Mouse (Mus musculus) embryonic facial prominence, embryonic 15.5 days (tissue): Measurements from ENCODE around the gene Scyl2. TPM values are rescaled to one million over a fixed set of nuclear protein-coding genes. Genes with fewer than 3 reads are reported as not detected.
"Not testable (repeated sequence)": the region's sequence is repeated elsewhere in the genome, so short reads cannot be mapped to it uniquely, and the experiment has no call there.

Experiments used
- ATAC-seq: fragments of 200-750 bp; cut with Nextera tagmentation; 2 replicates; pipeline ENCODE4 v1.8.0; 2017; ENCODE audit warnings: low read depth, moderate TSS enrichment; ENCODE audit not compliant: insufficient number of reproducible peaks, low FRiP score, low TSS enrichment
- H3K27ac ChIP-seq: fragments of 300-500 bp; sonication (generic); replicated peaks from 2 replicates; pipeline ENCODE4 v1.5.1; 2015; ENCODE audit warnings: mild to moderate bottlenecking, inconsistent platforms
- H3K27me3 ChIP-seq: fragments of 300-500 bp; sonication (generic); 2 replicates; pipeline ENCODE4 v1.6.1; 2015; ENCODE audit warnings: inconsistent platforms
- H3K36me3 ChIP-seq: fragments of 300-500 bp; sonication (generic); 2 replicates; pipeline ENCODE4 v1.6.1; 2015; ENCODE audit warnings: mild to moderate bottlenecking, inconsistent platforms
- H3K4me1 ChIP-seq: fragments of 300-500 bp; sonication (generic); 2 replicates; pipeline ENCODE4 v1.6.1; 2015; ENCODE audit warnings: inconsistent platforms
- H3K4me2 ChIP-seq: fragments of 300-500 bp; sonication (generic); replicated peaks from 2 replicates; pipeline ENCODE4 v1.6.1; 2015; ENCODE audit warnings: mild to moderate bottlenecking, inconsistent platforms
- H3K4me3 ChIP-seq: fragments of 300-500 bp; sonication (generic); replicated peaks from 2 replicates; pipeline ENCODE4 v1.5.1; 2015; ENCODE audit warnings: mild to moderate bottlenecking, inconsistent platforms
- H3K9ac ChIP-seq: fragments of 300-500 bp; sonication (generic); 2 replicates; pipeline ENCODE4 v1.6.1; 2015; ENCODE audit warnings: inconsistent platforms
- H3K9me3 ChIP-seq: fragments of 300-500 bp; sonication (generic); replicated peaks from 2 replicates; pipeline ENCODE4 v1.6.1; 2016; ENCODE audit warnings: inconsistent platforms
- WGBS: fragments of 180-500 bp; shearing (Covaris S2); methylation state at CpG from one replicate; pipeline ENCODE4 v1.1.7; 2015; 5-methylcytosine and 5-hydroxymethylcytosine counted together
- polyA plus RNA-seq: library from polyadenylated mRNA; unstranded; fragments of >200 nt; fragmentation: Nextera tagmentation; extraction: Ambion mirVana; gene quantifications from 2 replicates; pipeline ENCODE4 v1.2.1, GENCODE M21; 2015

Gene Scyl2
- polyA plus RNA-seq, 1 experiment from 2014 or later, result 7.5 TPM

DNA sequence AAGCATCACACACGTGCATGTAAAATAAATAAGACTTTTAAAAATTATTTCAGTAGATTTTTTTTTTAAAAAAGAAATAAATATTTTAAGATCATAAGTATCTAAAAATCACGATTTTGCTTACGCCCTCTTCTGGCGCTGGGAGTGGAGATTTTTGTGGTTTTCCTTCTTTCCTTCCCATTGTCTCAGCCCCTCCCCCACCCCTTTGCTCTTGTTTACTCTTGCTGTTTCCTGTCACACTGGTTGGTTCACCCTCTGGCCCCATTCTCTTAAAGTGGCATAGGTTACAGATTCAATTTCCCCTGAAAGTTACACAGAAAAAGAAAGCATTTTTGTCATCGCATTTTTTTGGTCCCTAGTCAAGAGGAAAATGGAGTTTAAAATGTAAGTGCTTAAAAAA, 17.0 kb upstream of the Scyl2 start:
- Histone ChIP-seq H3K36me3 (no peaks in the 10 kb centered on the region), H3K4me1 (no peaks in the 10 kb centered on the region), H3K4me2 (no peak overlapping the region), H3K27me3 (no peaks in the 10 kb centered on the region), H3K4me3 (no peak overlapping the region), H3K27ac (no peak overlapping the region), H3K9me3 (no peaks in the 10 kb centered on the region), H3K9ac (no peak overlapping the region)
- ATAC-seq, result no peak
- WGBS, result 33% methylated on average over 5 of the region's 5 CpGs

DNA sequence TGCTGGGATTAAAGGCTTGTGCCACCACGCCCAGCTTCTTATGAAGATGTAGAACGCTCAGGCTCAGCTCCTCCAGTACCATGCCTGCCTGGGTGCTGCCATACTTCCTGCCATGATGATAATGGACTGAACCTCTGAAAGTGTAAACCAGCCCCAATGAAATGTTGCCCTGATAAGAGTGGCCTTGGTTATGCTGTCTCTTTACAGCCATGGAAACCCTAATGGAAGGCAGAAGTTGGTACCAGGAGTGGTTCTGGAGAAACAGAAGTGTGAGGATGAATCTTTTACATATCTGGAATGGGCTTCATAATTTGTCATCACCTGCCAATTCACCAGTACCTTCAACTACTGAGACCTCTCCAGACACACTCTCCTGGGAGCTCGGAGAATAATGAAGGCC, 11.9 kb upstream of the Scyl2 start:
- Histone ChIP-seq H3K4me1 (no peaks in the 10 kb centered on the region), H3K27ac (no peak overlapping the region), H3K4me2 (no peak overlapping the region), H3K27me3 (no peaks in the 10 kb centered on the region), H3K4me3 (no peak overlapping the region), H3K9ac (no peak overlapping the region), H3K36me3 (no peaks in the 10 kb centered on the region), H3K9me3 (no peaks in the 10 kb centered on the region)
- ATAC-seq, result no peak
- WGBS, result 93% methylated on average over 3 of the region's 3 CpGs

DNA sequence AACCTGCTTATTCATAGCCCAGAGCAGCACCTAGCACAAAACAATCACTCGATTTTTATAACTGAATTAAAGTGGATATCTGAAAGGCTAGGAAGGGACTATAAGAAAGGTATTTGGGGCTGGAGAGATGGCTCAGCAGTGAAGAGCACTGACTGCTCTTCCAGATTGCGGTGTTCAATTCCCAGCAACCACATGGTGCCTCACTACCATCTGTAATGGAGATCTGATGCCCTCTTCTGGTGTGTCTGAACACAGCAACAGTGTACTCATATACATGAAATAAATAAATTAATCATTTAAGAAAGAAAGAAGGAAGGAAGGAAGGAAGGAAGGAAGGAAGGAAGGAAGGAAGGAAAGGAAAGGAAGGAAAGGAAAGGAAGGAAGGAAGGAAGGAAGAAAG, 10.2 kb upstream of the Scyl2 start:
- not testable (repeated sequence) for H3K4me1 ChIP-seq, H3K4me2 ChIP-seq, H3K36me3 ChIP-seq, ATAC-seq, H3K9me3 ChIP-seq, H3K4me3 ChIP-seq, H3K27me3 ChIP-seq, H3K27ac ChIP-seq, H3K9ac ChIP-seq
- WGBS, result 68% methylated on average over 2 of the region's 2 CpGs

GRCm38 (mm10) chr10:89695194-89695911, 9.3 kb upstream of the Scyl2 start:
- H3K27me3 ChIP-seq, result no peaks in the 10 kb centered on the region

GRCm38 (mm10) chr10:89690021-89690420, 3.9 kb upstream of the Scyl2 start:
- H3K9ac ChIP-seq, result no peak overlapping the region
- H3K9me3 ChIP-seq, result no peaks in the 10 kb centered on the region
- H3K4me3 ChIP-seq, result no peak overlapping the region
- H3K4me2 ChIP-seq, result no peak overlapping the region
- no peaks in the 10 kb centered on the region for H3K36me3 ChIP-seq
- no peak overlapping the region for H3K27ac ChIP-seq
- peaks cover 3% of the 10 kb centered on the region; the same call in 1 of the 2 replicates for H3K4me1 ChIP-seq
- 60% methylated on average over 8 of the region's 8 CpGs for WGBS
- ATAC-seq, result no peak
- no peaks in the 10 kb centered on the region for H3K27me3 ChIP-seq

More at GRCm38 (mm10) chr10:89695194-89695911, 9.3 kb upstream of the Scyl2 start:
- Histone ChIP-seq H3K4me1 (no peaks in the 10 kb centered on the region), H3K36me3 (no peaks in the 10 kb centered on the region), H3K9me3 (no peaks in the 10 kb centered on the region), H3K4me3 (no peak overlapping the region), H3K27ac (no peak overlapping the region), H3K4me2 (no peak overlapping the region), H3K9ac (no peak overlapping the region)
- 79% methylated on average over 20 of the region's 20 CpGs for WGBS
- ATAC-seq, result no peak

DNA sequence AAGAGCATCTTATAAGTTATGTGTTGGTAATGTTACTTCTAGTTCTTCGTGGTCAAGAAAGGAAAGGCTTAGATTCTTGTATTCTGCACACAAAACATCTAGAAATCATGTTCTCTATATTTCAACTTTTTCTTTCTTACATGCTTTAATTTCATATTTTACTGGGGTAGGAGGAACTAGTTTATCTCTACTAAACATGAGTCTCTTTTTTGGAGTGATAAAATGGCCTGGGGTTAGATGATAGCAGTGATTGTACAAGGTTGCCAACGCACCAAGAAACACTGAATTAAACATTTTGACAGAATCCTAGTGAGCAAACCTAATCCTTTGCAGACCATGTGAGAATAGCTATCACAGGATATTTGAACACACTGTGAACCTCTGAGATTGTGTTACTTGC, 1.4 kb upstream of the Scyl2 start:
- 74% methylated on average over 2 of the region's 2 CpGs for WGBS
- H3K4me2 ChIP-seq, result no peak overlapping the region
- H3K36me3 ChIP-seq, result no peaks in the 10 kb centered on the region; the same call in 1 of the 2 replicates
- H3K27me3 ChIP-seq, result no peaks in the 10 kb centered on the region
- no peak for ATAC-seq
- H3K4me3 ChIP-seq, result no peak overlapping the region
- H3K9me3 ChIP-seq, result no peaks in the 10 kb centered on the region
- H3K4me1 ChIP-seq, result peaks cover 5% of the 10 kb centered on the region; the same call in 1 of the 2 replicates
- H3K9ac ChIP-seq, result no peak overlapping the region
- no peak overlapping the region for H3K27ac ChIP-seq

GRCm38 (mm10) chr10:89685391-89686138, 520 bp downstream of the Scyl2 start:
- Histone ChIP-seq H3K27me3 (no peaks in the 10 kb centered on the region), H3K36me3 (no peaks in the 10 kb centered on the region; the same call in 1 of the 2 replicates), H3K4me3 (peak overlapping the region; percentile 99), H3K4me2 (peak overlapping the region; percentile 65), H3K9me3 (no peaks in the 10 kb centered on the region), H3K9ac (peak overlapping the region; percentile 97), H3K27ac (peak overlapping the region; percentile 60; the same call in 1 of the 2 replicates), H3K4me1 (peaks cover 5% of the 10 kb centered on the region; the same call in 1 of the 2 replicates)
- ATAC-seq, result peak; percentile 56
- WGBS, result under 1% methylated on average over 51 of the region's 51 CpGs

GRCm38 (mm10) chr10:89682961-89683360, 3.1 kb downstream of the Scyl2 start:
- H3K4me1 ChIP-seq, result peaks cover 5% of the 10 kb centered on the region; the same call in 1 of the 2 replicates
- H3K27me3 ChIP-seq, result no peaks in the 10 kb centered on the region
- no peak for ATAC-seq
- no peak overlapping the region for H3K9ac ChIP-seq
- WGBS, result 75% methylated on average over 10 of the region's 10 CpGs
- H3K9me3 ChIP-seq, result no peaks in the 10 kb centered on the region
- no peak overlapping the region for H3K4me3 ChIP-seq
- H3K36me3 ChIP-seq, result no peaks in the 10 kb centered on the region; the same call in 1 of the 2 replicates
- H3K27ac ChIP-seq, result no peak overlapping the region
- no peak overlapping the region for H3K4me2 ChIP-seq

- H3K27ac ChIP-seq, result no peak overlapping the region
- H3K4me3 ChIP-seq, result no peak overlapping the region
- 90% methylated on average over 1 of the region's 1 CpGs for WGBS
- no peaks in the 10 kb centered on the region; the same call in 1 of the 2 replicates for H3K36me3 ChIP-seq
- H3K4me1 ChIP-seq, result peaks cover 5% of the 10 kb centered on the region; the same call in 1 of the 2 replicates
- no peak overlapping the region for H3K9ac ChIP-seq
- no peaks in the 10 kb centered on the region for H3K9me3 ChIP-seq
- no peak for ATAC-seq
- H3K4me2 ChIP-seq, result no peak overlapping the region
- H3K27me3 ChIP-seq, result no peaks in the 10 kb centered on the region
Observed at GRCm38 (mm10) chr10:89682157-89682556, 3.9 kb downstream of the Scyl2 start.

GRCm38 (mm10) chr10:89681706-89682105, 4.4 kb downstream of the Scyl2 start:
- no peaks in the 10 kb centered on the region for H3K27me3 ChIP-seq
- H3K9me3 ChIP-seq, result no peaks in the 10 kb centered on the region
- no peak overlapping the region for H3K27ac ChIP-seq
- 87% methylated on average over 4 of the region's 4 CpGs for WGBS
- H3K9ac ChIP-seq, result no peak overlapping the region
- no peak overlapping the region for H3K4me3 ChIP-seq
- ATAC-seq, result no peak
- H3K36me3 ChIP-seq, result no peaks in the 10 kb centered on the region; the same call in 1 of the 2 replicates
- no peak overlapping the region for H3K4me2 ChIP-seq
- peaks cover 5% of the 10 kb centered on the region; the same call in 1 of the 2 replicates for H3K4me1 ChIP-seq

DNA sequence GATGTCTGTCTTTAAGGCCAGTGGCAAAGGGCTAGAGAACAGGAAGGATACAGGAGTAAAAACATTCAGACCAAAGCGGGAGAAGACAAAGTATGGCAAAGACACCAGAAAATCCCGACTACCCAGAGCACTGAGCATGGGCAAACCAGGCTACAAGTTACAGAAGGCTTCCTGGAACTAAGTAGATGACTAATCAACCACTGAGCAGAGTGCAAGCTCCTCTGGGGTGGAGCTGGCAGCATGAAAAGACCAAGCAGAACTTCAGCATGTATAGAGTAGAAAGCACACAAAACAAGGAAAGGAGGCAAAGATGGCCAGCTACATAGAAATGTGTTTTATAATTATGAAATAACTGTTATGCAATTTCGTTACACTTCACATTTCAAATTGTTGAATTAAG, 5.6 kb downstream of the Scyl2 start:
- Histone ChIP-seq H3K4me3 (no peak overlapping the region), H3K36me3 (no peaks in the 10 kb centered on the region; the same call in 1 of the 2 replicates), H3K9me3 (no peaks in the 10 kb centered on the region), H3K27me3 (no peaks in the 10 kb centered on the region), H3K27ac (no peak overlapping the region), H3K4me2 (no peak overlapping the region), H3K9ac (no peak overlapping the region), H3K4me1 (peaks cover 5% of the 10 kb centered on the region; the same call in 1 of the 2 replicates)
- ATAC-seq, result no peak
- WGBS, result 83% methylated on average over 3 of the region's 3 CpGs
